Mouse (Mus musculus) intestine, embryonic 14.5 days (tissue): ENCODE results near the gene Lrrc75a. TPM values are rescaled to one million over a fixed set of nuclear protein-coding genes. Genes with fewer than 3 reads are reported as not detected.

ENCODE experiments used
- ATAC-seq: fragments of 200-750 bp; cut with Nextera tagmentation; replicated peaks from 2 replicates; pipeline ENCODE4 v1.8.0; 2017; ENCODE audit warnings: low read depth, moderate number of reproducible peaks, moderate TSS enrichment, moderate library complexity; ENCODE audit not compliant: low FRiP score, low TSS enrichment
- DNase-seq: peaks from one replicate; pipeline ENCODE4 v3.0.0-alpha.2; 2018; ENCODE audit warnings: low spot score
- H3K27ac ChIP-seq: fragments of 300-500 bp; sonication (generic); 2 replicates; pipeline ENCODE4 v1.5.1; 2014; ENCODE audit warnings: low read depth, mild to moderate bottlenecking, control low read depth
- H3K27me3 ChIP-seq: fragments of 300-500 bp; sonication (generic); replicated peaks from 2 replicates; pipeline ENCODE4 v1.6.1; 2014; ENCODE audit warnings: low read length, control low read depth; ENCODE audit not compliant: control insufficient read depth, insufficient read depth
- H3K36me3 ChIP-seq: fragments of 300-500 bp; sonication (generic); 2 replicates; pipeline ENCODE4 v1.6.1; 2014; ENCODE audit warnings: low read length, control low read depth; ENCODE audit not compliant: control insufficient read depth, insufficient read depth
- H3K4me1 ChIP-seq: fragments of 300-500 bp; sonication (generic); replicated peaks from 2 replicates; pipeline ENCODE4 v1.6.1; 2014; ENCODE audit warnings: low read length, control low read depth, mixed read lengths; ENCODE audit not compliant: control insufficient read depth, insufficient read depth
- H3K4me2 ChIP-seq: fragments of 300-500 bp; sonication (generic); 2 replicates; pipeline ENCODE4 v1.6.1; 2014; ENCODE audit warnings: low read length
- H3K4me3 ChIP-seq: fragments of 300-500 bp; sonication (generic); 2 replicates; pipeline ENCODE4 v1.5.1; 2014; ENCODE audit warnings: low read depth, low read length, control low read depth, mixed read lengths
- H3K9ac ChIP-seq: fragments of 300-500 bp; sonication (generic); 2 replicates; pipeline ENCODE4 v1.6.1; 2014; ENCODE audit warnings: mild to moderate bottlenecking, low read length
- H3K9me3 ChIP-seq: fragments of 300-500 bp; sonication (generic); 2 replicates; pipeline ENCODE4 v1.6.1; 2016; ENCODE audit warnings: low read length, control low read depth; ENCODE audit not compliant: control insufficient read depth
- WGBS: fragments of 180-500 bp; shearing (Covaris S2); extraction: QIAGEN DNeasy Blood & Tissue Kit; methylation state at CpG from one replicate; pipeline ENCODE4 v1.1.7; 2014; 5-methylcytosine and 5-hydroxymethylcytosine counted together
- polyA plus RNA-seq: library from polyadenylated mRNA; unstranded; fragments of >200 nt; fragmentation: Nextera tagmentation; extraction: Ambion mirVana; gene quantifications from 2 replicates; pipeline ENCODE4 v1.2.1, GENCODE M21; 2014

Gene Lrrc75a
- polyA plus RNA-seq, 1 experiment from 2014 or later: 12.9 TPM

GRCm38 (mm10) chr11:62560463-62561016 lies 87.8 kb downstream of the Lrrc75a start:
- DNase-seq: no peak
- peak overlapping the region; percentile 21; the same call in 1 of the 2 replicates for H3K9ac ChIP-seq
- WGBS: 26% methylated on average over 43 of the region's 43 CpGs

DNA sequence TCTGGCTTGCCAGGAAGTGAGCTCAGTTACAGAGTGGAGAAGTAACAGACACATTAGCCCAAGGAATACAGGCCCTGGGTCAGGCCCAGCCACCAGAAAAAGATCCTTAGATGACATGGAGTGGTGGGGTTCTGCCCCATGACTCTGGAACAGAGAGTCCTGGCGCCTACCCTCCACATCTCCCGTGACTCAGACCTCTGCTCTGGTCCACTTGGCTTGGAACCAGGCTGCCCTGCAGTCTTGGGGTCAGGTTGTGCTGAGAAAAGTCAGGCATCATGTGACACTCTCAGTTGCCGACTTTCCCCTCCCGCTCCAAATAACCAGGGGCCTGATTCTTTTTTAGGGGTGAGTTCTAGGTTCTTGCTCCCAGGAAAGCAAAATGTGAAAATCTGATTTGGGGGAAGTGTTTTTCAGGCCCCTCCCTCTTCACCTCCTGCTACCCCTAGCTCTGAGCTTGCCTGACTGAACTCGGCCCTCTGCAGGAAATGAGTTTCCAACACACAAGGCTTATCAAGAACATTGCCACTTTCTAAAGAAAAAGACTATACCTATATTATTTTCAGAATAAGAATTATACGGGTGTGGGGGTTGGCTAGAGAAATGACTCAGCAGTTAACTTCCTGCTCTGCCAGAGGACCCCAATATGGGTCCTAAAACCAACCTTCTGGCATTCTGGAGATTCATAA lies 89.2 kb downstream of the Lrrc75a start:
- Histone ChIP-seq H3K9ac (no peak overlapping the region), H3K4me1 (peaks cover 10% of the 10 kb centered on the region), H3K36me3 (peaks cover 10% of the 10 kb centered on the region), H3K4me3 (no peak overlapping the region), H3K27me3 (no peaks in the 10 kb centered on the region), H3K9me3 (no peaks in the 10 kb centered on the region), H3K4me2 (no peak overlapping the region), H3K27ac (no peak overlapping the region)
- ATAC-seq (no peak), DNase-seq (no peak)
- WGBS: 56% methylated on average over 6 of the region's 6 CpGs

More at GRCm38 (mm10) chr11:62560463-62561016, 87.8 kb downstream of the Lrrc75a start:
- Histone ChIP-seq H3K36me3 (no peaks in the 10 kb centered on the region), H3K4me3 (peak overlapping the region; percentile 20), H3K27ac (no peak overlapping the region), H3K4me2 (peak overlapping the region; percentile 60), H3K27me3 (no peaks in the 10 kb centered on the region), H3K4me1 (no peaks in the 10 kb centered on the region), H3K9me3 (no peaks in the 10 kb centered on the region)
- ATAC-seq: no peak

DNA sequence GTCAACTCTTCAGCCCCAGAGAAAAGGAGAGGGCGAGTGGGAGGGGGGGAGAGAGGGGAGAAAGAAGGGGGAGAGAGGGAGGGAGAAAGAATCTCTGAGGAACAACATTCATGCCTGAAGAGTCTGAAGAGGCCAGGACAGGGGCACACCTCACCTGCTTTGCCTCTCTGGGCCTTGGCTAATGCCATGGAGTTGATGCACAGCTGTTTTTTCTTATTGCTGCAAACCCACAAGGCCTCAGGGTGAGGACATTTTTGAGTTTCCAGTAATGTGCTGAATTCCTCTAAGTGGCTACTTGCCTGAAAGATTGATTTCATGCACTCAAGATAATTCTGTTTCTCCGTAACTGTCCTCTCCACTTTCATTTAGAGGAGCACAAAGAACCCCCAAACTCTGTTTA lies 90.2 kb downstream of the Lrrc75a start:
- Histone ChIP-seq H3K9me3 (no peaks in the 10 kb centered on the region), H3K9ac (no peak overlapping the region), H3K27me3 (no peaks in the 10 kb centered on the region), H3K36me3 (peaks cover 19% of the 10 kb centered on the region), H3K27ac (no peak overlapping the region), H3K4me2 (no peak overlapping the region), H3K4me3 (no peak overlapping the region), H3K4me1 (peaks cover 19% of the 10 kb centered on the region)
- DNase-seq (no peak), ATAC-seq (no peak)
- WGBS: 52% methylated on average over 2 of the region's 2 CpGs

GRCm38 (mm10) chr11:62557205-62557604 lies 91.1 kb downstream of the Lrrc75a start:
- H3K4me3 ChIP-seq: no peak overlapping the region
- ATAC-seq (0 out of 2 replicates have a peak, but pooled peaks have one; percentile 34), DNase-seq (no peak)
- no peak overlapping the region for H3K4me2 ChIP-seq
- H3K36me3 ChIP-seq: peaks cover 22% of the 10 kb centered on the region
- H3K9me3 ChIP-seq: no peaks in the 10 kb centered on the region
- peaks cover 19% of the 10 kb centered on the region for H3K4me1 ChIP-seq
- no peaks in the 10 kb centered on the region for H3K27me3 ChIP-seq
- H3K9ac ChIP-seq: no peak overlapping the region
- no peak overlapping the region for H3K27ac ChIP-seq
- WGBS: 64% methylated on average over 5 of the region's 5 CpGs

- Histone ChIP-seq H3K4me1 (peaks cover 19% of the 10 kb centered on the region), H3K36me3 (peaks cover 22% of the 10 kb centered on the region), H3K4me2 (no peak overlapping the region), H3K4me3 (no peak overlapping the region), H3K9ac (no peak overlapping the region), H3K27me3 (no peaks in the 10 kb centered on the region), H3K9me3 (no peaks in the 10 kb centered on the region), H3K27ac (no peak overlapping the region)
- ATAC-seq (no peak), DNase-seq (no peak)
Measured at GRCm38 (mm10) chr11:62555896-62556412, 92.4 kb downstream of the Lrrc75a start.

DNA sequence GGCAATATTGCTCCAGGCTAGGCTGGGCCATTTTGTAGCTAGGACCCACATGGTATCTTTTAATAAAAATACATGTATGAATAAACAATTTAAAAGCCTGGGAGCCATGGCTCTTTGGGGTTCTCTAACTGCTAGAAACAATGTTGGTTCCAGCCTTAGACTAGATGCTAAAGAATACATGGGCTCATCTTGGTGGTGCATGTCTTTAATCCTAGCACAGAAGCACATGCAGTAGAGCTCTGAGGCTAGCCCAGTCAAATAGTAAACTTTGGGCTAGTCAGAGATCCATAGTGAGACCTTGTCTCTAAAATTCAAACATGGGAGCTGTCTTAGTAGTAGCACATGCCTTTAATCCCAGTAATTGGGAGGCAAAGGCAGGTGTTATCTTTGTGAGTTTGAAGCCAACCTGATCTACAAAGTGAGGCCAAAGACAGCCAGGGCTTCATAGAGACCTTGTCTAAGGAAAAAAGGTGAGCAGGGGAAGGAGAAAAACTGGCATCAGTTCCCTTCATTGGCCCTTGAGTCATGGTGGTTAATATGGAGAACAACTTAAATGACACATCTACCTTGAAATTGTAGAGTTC lies 93.3 kb downstream of the Lrrc75a start:
- ATAC-seq: no peak
- H3K27me3 ChIP-seq: no peaks in the 10 kb centered on the region
- no peaks in the 10 kb centered on the region for H3K9me3 ChIP-seq
- peak overlapping the region; percentile 100 for H3K4me2 ChIP-seq
- peaks cover 19% of the 10 kb centered on the region for H3K4me1 ChIP-seq
- no peak overlapping the region for H3K9ac ChIP-seq
- DNase-seq: no peak
- no peak overlapping the region for H3K27ac ChIP-seq
- peaks cover 22% of the 10 kb centered on the region for H3K36me3 ChIP-seq
- no peak overlapping the region for H3K4me3 ChIP-seq

Other genes starting within 250 kb of the Lrrc75a start
- gene Pigl, start 190.1 kb downstream of the Lrrc75a start, polyA plus RNA-seq: 12.0 and 13.5 TPM in 2 replicates
- gene Ncor1, start 190.0 kb downstream of the Lrrc75a start, polyA plus RNA-seq: 139 and 158 TPM in 2 replicates
- 31.1 and 44.9 TPM in 2 replicates for gene Cenpv, start 109.3 kb downstream of the Lrrc75a start, polyA plus RNA-seq
- gene Ubb, start 97.4 kb downstream of the Lrrc75a start, polyA plus RNA-seq: 2,820 and 3,158 TPM in 2 replicates
- gene Trpv2, start 74.0 kb downstream of the Lrrc75a start, polyA plus RNA-seq: 11.6 and 12.4 TPM in 2 replicates
- 56.7 and 57.4 TPM in 2 replicates for gene Mmgt2, start 141 bp upstream of the Lrrc75a start, polyA plus RNA-seq
- gene Zfp287, start 83.4 kb upstream of the Lrrc75a start, polyA plus RNA-seq: 7.7 and 8.9 TPM in 2 replicates
- 0.73 TPM in 1 of 2 replicates, not detected in the other for gene Gm10428, start 104.6 kb upstream of the Lrrc75a start, polyA plus RNA-seq
- 19.3 and 20.3 TPM in 2 replicates for gene Zfp286, start 140.9 kb upstream of the Lrrc75a start, polyA plus RNA-seq
- 13.1 and 14.4 TPM in 2 replicates for gene Trim16, start 171.7 kb upstream of the Lrrc75a start, polyA plus RNA-seq
- gene Fbxw10, start 198.5 kb upstream of the Lrrc75a start, polyA plus RNA-seq: 0.26 and 0.55 TPM in 2 replicates
- 59.3 and 61.8 TPM in 2 replicates for gene Tvp23b, start 230.9 kb upstream of the Lrrc75a start, polyA plus RNA-seq